Mouse (Mus musculus) adrenal gland, adult 8-10 months (tissue): Measurements from ENCODE around the gene Tnip3. TPM values are rescaled to one million over a fixed set of nuclear protein-coding genes. Genes with fewer than 3 reads are reported as not detected.

Experiments used
- DNase-seq: peaks from one replicate; pipeline ENCODE4 v3.0.0; 2022
- total RNA-seq, 4 experiments: library from RNA; stranded (reverse); gene quantifications; 2 replicates each; pipeline ENCODE4 v1.2.4; 2022

The Tnip3 gene
- total RNA-seq, 4 experiments from 2014 or later = 0.14 to 1.4 (median 0.56) TPM

GRCm38 (mm10) chr6:65585333-65586053, 60.4 kb downstream of the Tnip3 start:
- no peak for DNase-seq

- DNase-seq = no peak
Observed at GRCm38 (mm10) chr6:65588847-65589246, 63.7 kb downstream of the Tnip3 start.

- DNase-seq = no peak
Observed at GRCm38 (mm10) chr6:65590018-65590417, 64.9 kb downstream of the Tnip3 start.

DNA sequence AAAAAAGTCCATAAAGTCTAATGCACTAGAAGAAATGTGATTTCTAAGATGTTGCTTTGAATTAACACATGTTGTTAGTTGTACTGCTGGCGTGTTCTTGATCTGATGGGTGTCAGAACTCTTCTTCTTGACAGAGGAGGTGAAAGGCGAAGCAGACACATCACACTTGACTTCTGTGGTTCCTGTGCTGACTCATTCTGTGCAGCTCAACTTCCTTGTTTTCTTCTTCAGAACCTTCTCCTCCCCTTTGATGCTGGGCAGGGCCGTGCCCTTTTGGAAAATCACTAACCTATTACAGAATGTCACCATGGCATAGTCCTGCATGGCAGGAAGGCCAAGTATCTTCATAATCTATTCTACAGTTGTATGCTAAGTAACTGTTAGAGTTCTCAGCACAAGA, 69.1 kb downstream of the Tnip3 start:
- no peak for DNase-seq

DNA sequence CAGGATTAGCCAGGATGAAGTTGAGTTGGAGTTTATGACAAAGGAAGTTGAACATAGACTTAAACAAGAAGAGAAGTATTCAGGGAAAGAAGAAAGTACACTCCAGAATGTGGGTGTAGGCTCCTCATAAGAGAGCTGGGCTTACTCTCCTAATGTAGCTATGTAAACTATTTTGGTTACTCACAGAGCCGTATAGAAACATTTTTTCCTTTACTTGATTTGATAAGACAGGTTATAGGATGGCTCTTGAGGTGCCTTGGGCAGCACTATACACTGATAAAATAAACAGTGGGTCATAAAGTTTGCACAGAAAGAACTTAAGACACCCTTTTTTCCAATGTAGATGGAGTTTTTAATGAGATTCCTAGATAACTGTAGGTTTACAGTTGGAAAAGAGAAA, 70.3 kb downstream of the Tnip3 start:
- DNase-seq = no peak

DNA sequence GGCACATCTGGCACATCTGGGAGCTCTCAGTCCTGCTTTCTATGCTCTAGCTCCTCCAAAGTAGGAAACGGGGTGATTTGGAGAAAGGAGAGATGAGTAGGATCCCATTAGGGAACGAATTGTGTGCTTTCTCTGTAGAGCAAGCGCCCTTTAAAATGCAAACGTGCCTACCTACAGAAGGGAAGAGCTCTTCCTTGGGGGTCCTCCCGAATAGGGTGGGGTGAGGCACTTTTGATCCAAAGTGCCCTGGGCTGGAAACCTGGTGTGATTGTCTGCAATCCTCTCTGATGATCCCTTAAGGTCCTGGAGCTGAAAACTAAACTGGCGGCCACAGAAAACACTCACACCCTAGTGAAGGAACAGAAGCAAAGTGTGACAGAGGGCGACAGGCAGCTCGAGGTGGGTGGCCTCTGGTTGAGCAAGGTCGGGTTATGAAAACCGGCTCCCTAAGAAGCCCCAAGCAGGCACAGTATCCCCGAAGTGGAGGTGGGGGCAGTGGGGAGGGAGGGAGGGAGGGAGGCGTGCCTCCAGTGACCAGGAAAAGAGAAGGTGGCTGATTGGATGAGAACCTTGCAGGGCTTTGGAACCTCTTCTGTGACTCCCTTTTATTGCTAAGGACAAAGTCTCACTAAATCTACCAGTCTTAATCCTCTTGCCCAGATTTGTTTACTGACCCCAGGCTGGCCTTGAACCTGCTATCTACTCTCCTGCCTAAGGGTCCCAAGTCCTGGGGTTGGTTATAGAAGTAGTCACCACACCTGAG, 72.1 kb downstream of the Tnip3 start:
- no peak for DNase-seq

DNA sequence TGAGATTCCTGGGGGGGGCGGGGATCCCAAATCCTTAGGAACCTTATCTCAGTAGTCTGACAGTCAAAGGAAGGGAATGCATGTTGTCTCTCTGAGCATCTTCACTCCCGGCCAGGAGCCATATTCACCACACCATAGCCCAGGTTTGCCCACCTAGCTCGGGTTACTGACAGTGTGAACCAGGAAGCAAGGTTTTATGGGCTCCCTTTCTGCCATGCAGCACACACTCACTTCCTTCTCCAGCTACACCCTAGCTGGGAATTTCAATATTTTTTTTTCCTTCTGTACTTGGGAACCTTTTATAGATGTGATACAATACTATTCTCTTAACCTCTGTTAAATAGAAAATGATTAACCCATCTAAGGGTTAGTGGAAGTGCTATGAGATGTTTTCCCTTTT, 73.4 kb downstream of the Tnip3 start:
- DNase-seq = no peak

DNA sequence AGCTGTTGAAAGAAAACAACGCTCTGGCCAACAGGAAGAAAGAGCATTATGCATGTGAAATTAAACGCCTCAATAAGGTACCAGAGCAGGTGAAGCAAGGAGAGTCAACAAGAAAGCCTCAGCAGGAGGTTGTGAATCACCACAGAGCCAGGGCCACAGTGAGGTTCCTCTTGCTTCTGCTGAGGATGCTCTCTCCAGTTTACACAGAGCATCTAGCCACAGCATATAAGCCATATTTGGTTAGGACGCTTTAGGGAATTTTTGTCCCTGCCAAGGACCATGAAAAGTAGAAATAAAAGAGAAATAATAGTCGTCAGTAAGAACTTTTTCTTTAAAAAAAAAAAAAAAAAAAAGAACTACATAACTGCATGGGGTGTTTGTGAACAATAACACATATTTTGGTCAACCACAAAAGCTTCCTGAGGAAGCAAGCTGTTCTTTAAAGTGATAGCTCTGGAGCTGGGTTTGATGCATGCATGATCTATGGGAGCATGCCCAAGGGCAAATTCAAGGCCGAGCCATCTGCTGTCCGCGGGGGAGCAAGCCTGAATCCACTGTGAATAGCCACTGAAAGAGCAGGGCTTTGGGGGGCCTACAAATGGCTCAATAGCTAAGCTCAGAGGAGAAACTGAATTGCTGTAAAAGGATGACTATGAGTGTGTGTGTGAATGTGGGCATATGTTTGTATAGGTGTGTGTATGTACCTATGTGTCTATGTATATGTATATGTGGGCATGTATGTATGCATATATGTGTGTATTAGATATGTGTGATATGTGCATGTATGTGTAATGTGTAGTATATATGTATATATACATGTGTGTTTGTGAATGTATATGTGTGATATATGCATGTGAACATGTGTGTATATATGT, 75.0 kb downstream of the Tnip3 start:
- no peak for DNase-seq

DNA sequence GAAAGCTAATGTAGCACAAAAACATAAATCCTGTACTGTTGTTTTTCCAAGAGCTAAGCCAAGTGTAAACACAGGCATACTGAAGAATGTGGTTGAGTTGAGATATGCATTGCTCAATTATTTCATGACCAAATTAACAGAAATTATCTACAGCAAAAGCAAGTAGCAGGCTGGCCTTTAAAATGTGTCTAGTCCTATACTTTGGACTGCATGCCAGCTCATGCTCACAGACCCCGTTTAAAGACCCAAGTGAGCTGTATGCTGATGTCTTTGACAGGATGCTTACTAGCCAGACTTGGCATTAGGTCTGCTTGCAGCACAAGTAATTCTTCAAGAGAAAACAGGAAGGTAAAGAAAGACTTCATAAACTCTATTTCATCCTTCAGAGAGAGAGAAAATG, 75.8 kb downstream of the Tnip3 start:
- DNase-seq = no peak

- DNase-seq = no peak
Observed at GRCm38 (mm10) chr6:65605778-65606177, 80.7 kb downstream of the Tnip3 start.

DNA sequence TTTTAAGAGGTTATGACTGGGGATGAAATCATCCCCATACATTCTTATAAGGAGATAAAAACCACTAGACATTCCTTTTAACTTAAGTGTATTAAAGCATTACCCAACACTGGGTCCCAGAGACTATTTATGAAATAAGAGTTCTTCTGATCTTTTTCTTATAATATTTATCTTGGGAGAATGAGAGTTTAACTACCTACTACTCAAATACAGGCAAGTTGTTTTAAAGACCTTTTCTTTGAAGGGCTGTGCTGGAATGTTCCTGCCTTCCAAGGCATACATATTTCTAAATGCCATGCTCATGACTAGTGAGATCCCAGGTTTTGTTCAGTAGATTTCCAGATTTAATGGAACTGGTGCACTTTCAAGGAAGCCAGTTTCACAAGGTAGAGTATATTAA, 81.8 kb downstream of the Tnip3 start:
- no peak for DNase-seq

- no peak for DNase-seq
Observed at GRCm38 (mm10) chr6:65611834-65612233, 86.7 kb downstream of the Tnip3 start.

- DNase-seq = no peak
Observed at GRCm38 (mm10) chr6:65613924-65614585, 88.9 kb downstream of the Tnip3 start.

GRCm38 (mm10) chr6:65615641-65616040, 90.5 kb downstream of the Tnip3 start:
- no peak for DNase-seq

GRCm38 (mm10) chr6:65621260-65621659, 96.1 kb downstream of the Tnip3 start:
- DNase-seq = no peak

DNA sequence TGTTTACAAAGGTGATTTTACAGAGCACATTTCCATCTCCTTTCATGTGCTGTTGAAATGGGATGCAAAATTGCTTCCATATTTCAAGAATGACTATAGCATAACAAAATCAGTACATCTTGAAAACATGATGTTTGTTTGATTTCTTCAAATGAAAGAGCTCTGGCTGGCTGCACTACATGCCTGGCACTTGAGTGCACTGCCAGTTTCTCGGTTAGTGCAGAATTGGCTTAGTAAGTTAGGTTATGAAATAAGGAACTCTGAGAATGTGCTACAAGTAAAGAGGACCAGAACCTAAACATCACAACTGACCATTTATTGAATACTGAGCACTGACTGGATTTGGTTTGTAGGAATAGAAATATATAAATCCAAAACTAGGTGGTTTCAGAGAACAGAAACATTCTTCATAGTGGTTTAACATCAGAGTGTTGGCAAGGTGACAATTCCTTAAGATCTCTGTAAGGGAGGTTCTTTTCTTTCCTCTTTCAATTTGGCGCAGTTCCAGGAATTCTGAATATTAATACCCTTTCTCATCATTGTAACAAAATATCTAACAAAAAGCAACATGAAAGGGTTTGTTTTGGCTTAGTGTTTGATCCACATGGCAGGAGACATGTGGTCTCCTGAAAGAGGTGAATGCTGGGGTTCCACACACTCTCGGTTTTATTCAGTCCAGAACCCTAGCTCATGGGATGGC, 98.1 kb downstream of the Tnip3 start:
- no peak for DNase-seq

- no peak for DNase-seq
Observed at GRCm38 (mm10) chr6:65630578-65630977, 105.5 kb downstream of the Tnip3 start.

DNA sequence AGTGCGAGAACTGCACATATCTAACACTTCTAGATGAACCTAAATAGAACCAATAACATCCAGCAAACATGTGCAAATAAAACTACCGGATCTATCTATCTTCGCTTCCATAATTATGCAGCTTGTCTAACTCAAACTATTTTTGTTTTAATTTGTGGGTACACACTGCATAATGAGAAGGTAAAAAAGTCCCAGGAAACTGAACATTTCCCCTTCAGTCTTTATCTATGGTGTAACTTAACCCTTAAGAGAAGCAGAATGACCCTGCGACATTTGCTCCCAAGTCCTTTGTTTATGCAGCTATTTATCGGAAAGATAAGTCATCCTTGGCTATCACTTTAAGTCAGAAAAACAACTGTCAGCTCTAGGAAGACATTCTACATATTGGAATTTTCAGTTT, 107.1 kb downstream of the Tnip3 start:
- no peak for DNase-seq

DNA sequence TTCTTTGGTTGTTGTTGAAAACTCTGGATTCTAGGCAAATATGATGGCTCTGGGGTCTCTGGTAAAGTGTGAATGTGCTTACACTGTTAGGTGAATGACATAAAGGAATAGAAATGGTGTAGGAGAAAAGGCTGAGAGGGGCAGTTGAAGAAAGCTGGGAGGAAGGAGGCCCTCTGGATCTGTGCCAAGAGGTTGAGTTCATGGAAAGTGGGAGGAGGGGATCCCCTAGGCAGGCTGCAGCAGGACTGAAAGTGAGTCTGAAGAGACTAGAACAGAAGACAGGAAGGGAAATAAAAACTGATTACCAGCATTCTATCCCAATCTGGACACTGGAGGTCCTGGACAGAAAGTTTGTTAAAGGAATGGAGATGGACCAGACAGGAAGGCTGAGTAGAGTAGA, 117.3 kb downstream of the Tnip3 start:
- DNase-seq = no peak

DNA sequence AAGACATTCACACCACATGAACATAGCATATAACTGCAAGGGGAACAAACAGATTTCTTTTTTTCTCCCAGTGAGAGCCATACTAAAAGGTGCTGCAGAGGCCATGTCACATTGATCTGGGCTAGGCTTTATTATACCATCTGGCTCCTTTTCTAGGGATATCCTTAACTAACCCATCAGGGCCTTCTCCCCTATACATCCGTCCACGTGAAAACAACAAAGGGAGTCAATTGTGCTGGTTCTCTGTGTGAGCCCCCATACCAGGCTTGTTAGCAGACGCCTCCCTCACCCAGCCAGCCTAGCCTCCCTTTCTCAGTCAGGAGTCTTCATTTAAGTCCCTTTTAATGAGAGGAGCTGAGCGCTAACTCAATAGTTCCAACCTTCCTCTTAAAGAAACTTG, 119.0 kb downstream of the Tnip3 start:
- DNase-seq = no peak

DNA sequence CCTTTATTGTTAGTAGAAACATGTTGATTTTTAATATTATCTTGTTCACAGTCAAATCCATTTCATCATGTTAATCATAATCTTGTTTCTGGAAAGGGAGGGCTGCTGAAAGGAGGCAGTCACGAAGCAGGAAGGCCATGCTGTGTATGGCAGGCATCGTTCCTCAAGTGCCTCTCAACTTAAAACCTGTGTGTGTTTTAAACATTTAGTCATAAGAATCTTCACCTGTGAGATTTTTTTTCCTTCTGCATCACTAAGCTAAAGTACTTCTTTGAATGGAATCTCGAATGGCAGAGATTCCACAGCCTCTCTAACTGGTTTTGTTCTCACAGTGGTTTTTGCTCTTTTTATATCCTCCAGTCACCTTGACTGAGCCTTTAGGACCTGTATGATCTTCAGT, 121.3 kb downstream of the Tnip3 start:
- no peak for DNase-seq

GRCm38 (mm10) chr6:65647731-65648130, 122.6 kb downstream of the Tnip3 start:
- DNase-seq = no peak
